Mouse (Mus musculus) ES-Bruce4 (cell line): ENCODE data around the gene Plscr3.

ENCODE experiments used
- CTCF ChIP-seq: IDR thresholded peaks from one replicate; pipeline ENCODE4 v1.8.1; 2011; ENCODE audit warnings: low read depth, low read length
- POLR2A ChIP-seq: IDR thresholded peaks from one replicate; pipeline ENCODE4 v1.8.1; 2011; ENCODE audit warnings: low read length; ENCODE audit not compliant: insufficient read depth

- TF ChIP-seq CTCF: no peak
- no peak for TF ChIP-seq POLR2A
Observed at GRCm38 (mm10) chr11:69835966-69836335, 10.2 kb upstream of the Plscr3 start.
